Mouse (Mus musculus) heart, embryonic 13.5 days (tissue): ENCODE results near the gene Tmem121b. TPM values are rescaled to one million over a fixed set of nuclear protein-coding genes. Genes with fewer than 3 reads are reported as not detected.

ENCODE experiments used
- ATAC-seq: fragments of 200-750 bp; cut with Nextera tagmentation; 2 replicates; pipeline ENCODE4 v1.8.0; 2017; ENCODE audit warnings: moderate TSS enrichment; ENCODE audit not compliant: insufficient number of reproducible peaks, low FRiP score, low TSS enrichment; ENCODE audit errors: extremely low read depth
- H3K27ac ChIP-seq: fragments of 300-500 bp; sonication (generic); replicated peaks from 2 replicates; pipeline ENCODE4 v1.5.1; 2015; ENCODE audit warnings: moderate library complexity, mild to moderate bottlenecking, inconsistent platforms
- H3K27me3 ChIP-seq: fragments of 300-500 bp; sonication (generic); replicated peaks from 2 replicates; pipeline ENCODE4 v1.6.1; 2015; ENCODE audit warnings: mild to moderate bottlenecking, inconsistent platforms
- H3K36me3 ChIP-seq: fragments of 300-500 bp; sonication (generic); 2 replicates; pipeline ENCODE4 v1.6.1; 2015; ENCODE audit warnings: mild to moderate bottlenecking, inconsistent platforms
- H3K4me1 ChIP-seq: fragments of 300-500 bp; sonication (generic); 2 replicates; pipeline ENCODE4 v1.6.1; 2015; ENCODE audit warnings: inconsistent platforms
- H3K4me2 ChIP-seq: fragments of 300-500 bp; sonication (generic); 2 replicates; pipeline ENCODE4 v1.6.1; 2015; ENCODE audit warnings: inconsistent platforms, mild to moderate bottlenecking, moderate library complexity
- H3K4me3 ChIP-seq: fragments of 300-500 bp; sonication (generic); 2 replicates; pipeline ENCODE4 v1.5.1; 2015; ENCODE audit warnings: moderate library complexity, mild to moderate bottlenecking, inconsistent platforms
- H3K9ac ChIP-seq: fragments of 300-500 bp; sonication (generic); 2 replicates; pipeline ENCODE4 v1.6.1; 2015; ENCODE audit warnings: inconsistent platforms, mild to moderate bottlenecking, moderate library complexity
- H3K9me3 ChIP-seq: fragments of 300-500 bp; sonication (generic); 2 replicates; pipeline ENCODE4 v1.6.1; 2016; ENCODE audit warnings: inconsistent platforms
- WGBS: fragments of 180-500 bp; shearing (Covaris S2); methylation state at CpG from one replicate; pipeline ENCODE4 v1.1.7; 2015; ENCODE audit warnings: mixed read lengths; 5-methylcytosine and 5-hydroxymethylcytosine counted together
- polyA plus RNA-seq: library from polyadenylated mRNA; unstranded; fragments of >200 nt; fragmentation: Nextera tagmentation; extraction: Ambion mirVana; gene quantifications from 2 replicates; pipeline ENCODE4 v1.2.1, GENCODE M21; 2015

The Tmem121b gene
- polyA plus RNA-seq, 1 experiment from 2014 or later: 0.07 TPM

- H3K36me3 ChIP-seq: peaks cover 14% of the 10 kb centered on the region
Measured at GRCm38 (mm10) chr6:120479302-120479701, 14.3 kb downstream of the Tmem121b start.

GRCm38 (mm10) chr6:120475288-120475687 is 18.3 kb downstream of the Tmem121b start:
- Histone ChIP-seq H3K4me1 (peaks cover 40% of the 10 kb centered on the region), H3K9ac (no peak overlapping the region), H3K36me3 (peaks cover 4% of the 10 kb centered on the region; the same call in 1 of the 2 replicates), H3K9me3 (no peaks in the 10 kb centered on the region), H3K27me3 (0 out of 2 replicates have a peak, but pooled peaks cover 3% of the 10 kb centered on the region), H3K4me2 (no peak overlapping the region), H3K4me3 (no peak overlapping the region), H3K27ac (no peak overlapping the region)
- no peak for ATAC-seq
- 81% methylated on average over 8 of the region's 8 CpGs for WGBS

More at GRCm38 (mm10) chr6:120479302-120479701, 14.3 kb downstream of the Tmem121b start:
- ATAC-seq: no peak
- H3K27ac ChIP-seq: no peak overlapping the region
- H3K27me3 ChIP-seq: 0 out of 2 replicates have a peak, but pooled peaks cover 6% of the 10 kb centered on the region
- WGBS: 50% methylated on average over 2 of the region's 2 CpGs
- no peak overlapping the region for H3K9ac ChIP-seq
- H3K9me3 ChIP-seq: no peaks in the 10 kb centered on the region
- H3K4me3 ChIP-seq: no peak overlapping the region
- peaks cover 13% of the 10 kb centered on the region for H3K4me1 ChIP-seq
- H3K4me2 ChIP-seq: no peak overlapping the region

- ATAC-seq: no peak
- peaks cover 2% of the 10 kb centered on the region; the same call in 1 of the 2 replicates for H3K36me3 ChIP-seq
- H3K27ac ChIP-seq: no peak overlapping the region
- H3K4me2 ChIP-seq: no peak overlapping the region
- H3K9me3 ChIP-seq: no peaks in the 10 kb centered on the region
- no peak overlapping the region; the same call in 1 of the 2 replicates for H3K9ac ChIP-seq
- 40% methylated on average over 5 of the region's 5 CpGs for WGBS
- H3K4me1 ChIP-seq: peaks cover 50% of the 10 kb centered on the region
- no peak overlapping the region for H3K4me3 ChIP-seq
- H3K27me3 ChIP-seq: 0 out of 2 replicates have a peak, but pooled peaks cover 3% of the 10 kb centered on the region
Measured at GRCm38 (mm10) chr6:120473427-120473826, 20.2 kb downstream of the Tmem121b start.

- Histone ChIP-seq H3K4me1 (peaks cover 46% of the 10 kb centered on the region), H3K4me3 (no peak overlapping the region), H3K36me3 (no peaks in the 10 kb centered on the region), H3K4me2 (peak overlapping the region; percentile 39), H3K9me3 (no peaks in the 10 kb centered on the region), H3K9ac (peak overlapping the region; percentile 44; the same call in 1 of the 2 replicates), H3K27me3 (0 out of 2 replicates have a peak, but pooled peaks cover 3% of the 10 kb centered on the region), H3K27ac (peak overlapping the region; percentile 87)
- WGBS: 38% methylated on average over 8 of the region's 8 CpGs
- ATAC-seq: no peak
Measured at GRCm38 (mm10) chr6:120472455-120473140, 21.0 kb downstream of the Tmem121b start.

- Histone ChIP-seq H3K9ac (peak overlapping the region; percentile 44; the same call in 1 of the 2 replicates), H3K9me3 (no peaks in the 10 kb centered on the region), H3K4me1 (peaks cover 46% of the 10 kb centered on the region), H3K27me3 (0 out of 2 replicates have a peak, but pooled peaks cover 3% of the 10 kb centered on the region), H3K4me2 (peak overlapping the region; percentile 39), H3K4me3 (0 out of 2 replicates have a peak overlapping the region, but pooled peaks have one; percentile 11), H3K27ac (peak overlapping the region; percentile 87), H3K36me3 (no peaks in the 10 kb centered on the region)
- ATAC-seq: no peak
- whole genome bisulfite sequencing: 8% methylated on average over 5 of the region's 5 CpGs
Measured at GRCm38 (mm10) chr6:120471991-120472441, 21.6 kb downstream of the Tmem121b start.

- no peaks in the 10 kb centered on the region for H3K36me3 ChIP-seq
- H3K9ac ChIP-seq: no peak overlapping the region
- no peak overlapping the region for H3K27ac ChIP-seq
- H3K4me3 ChIP-seq: no peak overlapping the region
- 53% methylated on average over 1 of the region's 1 CpGs for WGBS
- H3K9me3 ChIP-seq: no peaks in the 10 kb centered on the region
- H3K4me1 ChIP-seq: peaks cover 46% of the 10 kb centered on the region
- ATAC-seq: no peak
- no peak overlapping the region for H3K4me2 ChIP-seq
- peaks cover 3% of the 10 kb centered on the region; the same call in 1 of the 2 replicates for H3K27me3 ChIP-seq
Measured at GRCm38 (mm10) chr6:120470666-120471065, 22.9 kb downstream of the Tmem121b start.

- no peak overlapping the region for H3K27ac ChIP-seq
- H3K9me3 ChIP-seq: no peaks in the 10 kb centered on the region
- no peak for ATAC-seq
- no peak overlapping the region for H3K4me3 ChIP-seq
- H3K9ac ChIP-seq: no peak overlapping the region
- H3K36me3 ChIP-seq: no peaks in the 10 kb centered on the region
- H3K4me2 ChIP-seq: no peak overlapping the region
- H3K27me3 ChIP-seq: peaks cover 8% of the 10 kb centered on the region
- H3K4me1 ChIP-seq: peaks cover 46% of the 10 kb centered on the region
Measured at GRCm38 (mm10) chr6:120469770-120470169, 23.8 kb downstream of the Tmem121b start.

- Histone ChIP-seq H3K27ac (no peak overlapping the region), H3K27me3 (peaks cover 13% of the 10 kb centered on the region), H3K4me1 (peaks cover 51% of the 10 kb centered on the region), H3K4me2 (no peak overlapping the region), H3K36me3 (no peaks in the 10 kb centered on the region), H3K9ac (no peak overlapping the region), H3K4me3 (no peak overlapping the region), H3K9me3 (no peaks in the 10 kb centered on the region)
- 70% methylated on average over 3 of the region's 3 CpGs for WGBS
- ATAC-seq: no peak
Measured at GRCm38 (mm10) chr6:120469268-120469667, 24.3 kb downstream of the Tmem121b start.

- H3K27me3 ChIP-seq: peaks cover 23% of the 10 kb centered on the region
- no peak overlapping the region for H3K4me3 ChIP-seq
- no peak overlapping the region for H3K9ac ChIP-seq
- 91% methylated on average over 4 of the region's 4 CpGs for WGBS
- no peak overlapping the region for H3K27ac ChIP-seq
- H3K4me1 ChIP-seq: peaks cover 53% of the 10 kb centered on the region
- no peak for ATAC-seq
- H3K9me3 ChIP-seq: no peaks in the 10 kb centered on the region
- no peak overlapping the region for H3K4me2 ChIP-seq
- no peaks in the 10 kb centered on the region for H3K36me3 ChIP-seq
Measured at GRCm38 (mm10) chr6:120468259-120468658, 25.3 kb downstream of the Tmem121b start.

- no peaks in the 10 kb centered on the region for H3K36me3 ChIP-seq
Measured at GRCm38 (mm10) chr6:120466609-120467329, 26.8 kb downstream of the Tmem121b start.

GRCm38 (mm10) chr6:120465393-120465792 is 28.2 kb downstream of the Tmem121b start:
- H3K4me1 ChIP-seq: peaks cover 27% of the 10 kb centered on the region
- H3K4me2 ChIP-seq: no peak overlapping the region
- no peaks in the 10 kb centered on the region for H3K9me3 ChIP-seq
- no peaks in the 10 kb centered on the region for H3K36me3 ChIP-seq
- no peak overlapping the region for H3K4me3 ChIP-seq
- ATAC-seq: no peak
- peaks cover 51% of the 10 kb centered on the region for H3K27me3 ChIP-seq
- no peak overlapping the region for H3K27ac ChIP-seq
- no peak overlapping the region for H3K9ac ChIP-seq
- WGBS: 55% methylated on average over 4 of the region's 4 CpGs

More at GRCm38 (mm10) chr6:120466609-120467329, 26.8 kb downstream of the Tmem121b start:
- ATAC-seq: no peak
- Histone ChIP-seq H3K9me3 (no peaks in the 10 kb centered on the region), H3K9ac (no peak overlapping the region), H3K27me3 (peaks cover 37% of the 10 kb centered on the region), H3K4me1 (peaks cover 41% of the 10 kb centered on the region), H3K4me2 (no peak overlapping the region), H3K4me3 (no peak overlapping the region), H3K27ac (no peak overlapping the region)
- WGBS: 77% methylated on average over 10 of the region's 10 CpGs
